Mouse (Mus musculus) E14TG2a.4 (cell line): Measurements from ENCODE around the gene Sctr.

Experiments used
- H3K27me3 ChIP-seq: 2 replicates; pipeline ENCODE4 v1.6.1; 2014; ENCODE audit warnings: low read length, control low read depth; ENCODE audit not compliant: insufficient read depth
- H3K36me3 ChIP-seq: 2 replicates; pipeline ENCODE4 v1.6.1; 2014; ENCODE audit warnings: low read length, control low read depth; ENCODE audit not compliant: insufficient read depth
- H3K4me1 ChIP-seq: replicated peaks from 2 replicates; pipeline ENCODE4 v1.6.1; 2014; ENCODE audit warnings: low read depth, low read length, control low read depth
- H3K4me3 ChIP-seq: replicated peaks from 2 replicates; pipeline ENCODE4 v1.5.1; 2014; ENCODE audit warnings: mild to moderate bottlenecking, low read length
- H3K9me3 ChIP-seq: 2 replicates; pipeline ENCODE4 v1.6.1; 2014; ENCODE audit warnings: low read length, control low read depth
- CTCF ChIP-seq: conservative IDR thresholded peaks from 2 replicates; pipeline ENCODE4 v1.5.1; 2014; ENCODE audit warnings: low read length
- NANOG ChIP-seq: IDR thresholded peaks from 2 replicates; pipeline ENCODE4 v1.6.1; 2014; ENCODE audit warnings: borderline replicate concordance, low read length, mixed read lengths
- POU5F1 ChIP-seq: IDR thresholded peaks from 2 replicates; pipeline ENCODE4 v1.6.1; 2014; ENCODE audit warnings: low read length, borderline replicate concordance

Sctr gene

GRCm38 (mm10) chr1:120109741-120110432 is 103.2 kb downstream of the Sctr start:
- H3K9me3 ChIP-seq = peaks cover 8% of the 10 kb centered on the region
- peaks cover 17% of the 10 kb centered on the region for H3K4me1 ChIP-seq
- peaks cover 23% of the 10 kb centered on the region for H3K36me3 ChIP-seq
- TF ChIP-seq CTCF (no peak), POU5F1 (no peak), NANOG (no peak)
- H3K27me3 ChIP-seq = peaks cover 4% of the 10 kb centered on the region; the same call in 1 of the 2 replicates
- no peak overlapping the region for H3K4me3 ChIP-seq

- peaks cover 23% of the 10 kb centered on the region for H3K4me1 ChIP-seq
- no peak overlapping the region for H3K4me3 ChIP-seq
- peaks cover 41% of the 10 kb centered on the region for H3K36me3 ChIP-seq
- TF ChIP-seq POU5F1 (no peak), NANOG (no peak), CTCF (no peak)
- no peaks in the 10 kb centered on the region for H3K27me3 ChIP-seq
- peaks cover 8% of the 10 kb centered on the region for H3K9me3 ChIP-seq
Observed at GRCm38 (mm10) chr1:120111766-120112165, 105.1 kb downstream of the Sctr start.

GRCm38 (mm10) chr1:120112251-120113187 is 105.8 kb downstream of the Sctr start:
- Histone ChIP-seq H3K4me1 (peaks cover 26% of the 10 kb centered on the region), H3K36me3 (peaks cover 47% of the 10 kb centered on the region), H3K4me3 (no peak overlapping the region), H3K9me3 (peaks cover 8% of the 10 kb centered on the region), H3K27me3 (no peaks in the 10 kb centered on the region)
- TF ChIP-seq CTCF (no peak), POU5F1 (no peak), NANOG (no peak)
